Mouse (Mus musculus) midbrain, embryonic 15.5 days (tissue): ENCODE data around the gene AI837181. TPM values are rescaled to one million over a fixed set of nuclear protein-coding genes. Genes with fewer than 3 reads are reported as not detected.
A peak's percentile ranks its signal among the peaks of the same experiment; 100 is the strongest.
"Not testable (repeated sequence)": the region's sequence is repeated elsewhere in the genome, so short reads cannot be mapped to it uniquely, and the experiment has no call there.

Experiments used
- ATAC-seq: fragments of 200-750 bp; cut with Nextera tagmentation; replicated peaks from 2 replicates; pipeline ENCODE4 v1.8.0; 2017; ENCODE audit warnings: moderate TSS enrichment
- H3K27ac ChIP-seq: fragments of 300-500 bp; sonication (generic); 2 replicates; pipeline ENCODE4 v1.5.1; 2015; ENCODE audit warnings: mild to moderate bottlenecking, inconsistent platforms
- H3K27me3 ChIP-seq: fragments of 300-500 bp; sonication (generic); replicated peaks from 2 replicates; pipeline ENCODE4 v1.6.1; 2015; ENCODE audit warnings: inconsistent platforms
- H3K36me3 ChIP-seq: fragments of 300-500 bp; sonication (generic); replicated peaks from 2 replicates; pipeline ENCODE4 v1.6.1; 2015; ENCODE audit warnings: inconsistent platforms
- H3K4me1 ChIP-seq: fragments of 300-500 bp; sonication (generic); 2 replicates; pipeline ENCODE4 v1.6.1; 2015; ENCODE audit warnings: inconsistent platforms
- H3K4me2 ChIP-seq: fragments of 300-500 bp; sonication (generic); 2 replicates; pipeline ENCODE4 v1.6.1; 2015; ENCODE audit warnings: inconsistent platforms, mild to moderate bottlenecking, moderate library complexity
- H3K4me3 ChIP-seq: fragments of 300-500 bp; sonication (generic); 2 replicates; pipeline ENCODE4 v1.5.1; 2015; ENCODE audit warnings: mild to moderate bottlenecking, inconsistent platforms
- H3K9ac ChIP-seq: fragments of 300-500 bp; sonication (generic); 2 replicates; pipeline ENCODE4 v1.6.1; 2015; ENCODE audit warnings: mild to moderate bottlenecking, inconsistent platforms
- H3K9me3 ChIP-seq: fragments of 300-500 bp; sonication (generic); 2 replicates; pipeline ENCODE4 v1.6.1; 2016; ENCODE audit warnings: inconsistent platforms
- WGBS: fragments of 180-500 bp; shearing (Covaris S2); methylation state at CpG from one replicate; pipeline ENCODE4 v1.1.7; 2015; ENCODE audit warnings: mixed read lengths; 5-methylcytosine and 5-hydroxymethylcytosine counted together
- polyA plus RNA-seq: library from polyadenylated mRNA; unstranded; fragments of >200 nt; fragmentation: Nextera tagmentation; extraction: Ambion mirVana; gene quantifications from 2 replicates; pipeline ENCODE4 v1.2.1, GENCODE M21; 2015

AI837181 gene
- polyA plus RNA-seq, 1 experiment from 2014 or later = 71.5 TPM

- 71% methylated on average over 8 of the region's 8 CpGs for WGBS
- Histone ChIP-seq H3K36me3 (no peaks in the 10 kb centered on the region), H3K4me1 (peaks cover 6% of the 10 kb centered on the region), H3K9ac (no peak within 1 kb of the TSS), H3K9me3 (no peaks in the 10 kb centered on the region), H3K27me3 (no peaks in the 10 kb centered on the region), H3K27ac (no peak within 1 kb of the TSS), H3K4me3 (no peak within 1 kb of the TSS), H3K4me2 (no peak within 1 kb of the TSS)
- no peak for ATAC-seq
Measured at GRCm38 (mm10) chr19:5402293-5402692, 22.7 kb upstream of the AI837181 start, which contains the start of gene Tsga10ip. Gene Tsga10ip (minus strand): TSS chr19:5402526.

DNA sequence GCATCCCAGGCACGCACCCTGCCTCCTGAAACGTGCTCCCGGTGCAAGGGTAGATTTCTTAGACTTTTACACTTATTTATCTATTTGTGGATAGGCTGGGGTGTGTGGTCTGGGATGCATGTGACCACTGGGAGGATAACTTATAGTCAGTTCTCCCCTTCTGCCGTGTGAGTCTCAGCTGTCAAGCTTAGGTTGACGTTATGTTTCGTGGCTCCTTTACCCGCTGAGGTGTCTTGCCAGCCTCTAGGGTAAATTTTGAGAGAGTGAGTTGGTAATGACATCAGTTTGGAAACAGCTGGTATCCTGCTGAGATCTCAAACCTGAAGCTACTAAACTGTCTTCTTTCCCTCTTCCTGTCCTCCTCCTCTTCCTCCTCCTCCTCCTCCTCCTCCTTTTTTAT is 19.0 kb upstream of the AI837181 start:
- H3K4me3 ChIP-seq = peak overlapping the region; percentile 38
- peaks cover 17% of the 10 kb centered on the region for H3K4me1 ChIP-seq
- no peaks in the 10 kb centered on the region for H3K9me3 ChIP-seq
- H3K4me2 ChIP-seq = peak overlapping the region; percentile 56
- H3K27me3 ChIP-seq = no peaks in the 10 kb centered on the region
- H3K36me3 ChIP-seq = no peaks in the 10 kb centered on the region
- peak overlapping the region; percentile 21; the same call in 1 of the 2 replicates for H3K9ac ChIP-seq
- WGBS = 21% methylated on average over 7 of the region's 7 CpGs
- H3K27ac ChIP-seq = peak overlapping the region; percentile 62
- no peak for ATAC-seq

- Histone ChIP-seq H3K4me2 (peak overlapping the region; percentile 82), H3K27ac (peak overlapping the region; percentile 88), H3K4me1 (peaks cover 17% of the 10 kb centered on the region), H3K4me3 (peak overlapping the region; percentile 66), H3K9ac (peak overlapping the region; percentile 75)
- H3K36me3 ChIP-seq, H3K9me3 ChIP-seq, H3K27me3 ChIP-seq: not testable (repeated sequence)
- 21% methylated on average over 25 of the region's 25 CpGs for WGBS
- ATAC-seq = peak; percentile 92
Measured at GRCm38 (mm10) chr19:5406531-5407126, 18.3 kb upstream of the AI837181 start.

DNA sequence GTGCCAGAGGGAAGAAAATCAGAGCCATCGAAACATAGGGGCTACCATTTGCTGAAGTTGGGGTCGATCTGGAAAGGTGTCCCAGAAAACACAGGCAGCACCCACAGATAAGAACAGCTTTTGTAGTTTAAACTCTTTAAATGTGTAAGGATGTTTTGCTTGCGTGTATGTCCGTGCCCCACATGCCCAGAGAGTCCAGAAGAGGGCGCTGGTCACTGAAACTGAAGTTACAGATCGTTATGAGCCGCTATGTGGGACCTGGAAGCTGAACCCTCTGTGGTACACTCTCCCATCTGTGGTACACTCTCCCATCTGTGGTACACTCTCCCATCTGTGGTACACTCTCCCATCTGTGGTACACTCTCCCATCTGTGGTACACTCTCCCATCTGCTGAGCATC is 17.8 kb upstream of the AI837181 start:
- peak; percentile 72 for ATAC-seq
- H3K4me3 ChIP-seq = peak overlapping the region; percentile 66
- no peaks in the 10 kb centered on the region for H3K9me3 ChIP-seq
- WGBS = 21% methylated on average over 7 of the region's 7 CpGs
- peak overlapping the region; percentile 75 for H3K9ac ChIP-seq
- no peaks in the 10 kb centered on the region for H3K27me3 ChIP-seq
- H3K27ac ChIP-seq = peak overlapping the region; percentile 88
- H3K4me2 ChIP-seq = peak overlapping the region; percentile 82
- peaks cover 17% of the 10 kb centered on the region for H3K4me1 ChIP-seq
- H3K36me3 ChIP-seq = no peaks in the 10 kb centered on the region

GRCm38 (mm10) chr19:5408057-5409001 is 16.6 kb upstream of the AI837181 start:
- WGBS = 88% methylated on average over 13 of the region's 13 CpGs
- H3K27ac ChIP-seq = no peak overlapping the region
- H3K4me3 ChIP-seq = no peak overlapping the region
- no peaks in the 10 kb centered on the region for H3K36me3 ChIP-seq
- no peaks in the 10 kb centered on the region for H3K9me3 ChIP-seq
- peak overlapping the region; percentile 82; the same call in 1 of the 2 replicates for H3K4me2 ChIP-seq
- H3K9ac ChIP-seq = no peak overlapping the region
- H3K4me1 ChIP-seq = peaks cover 17% of the 10 kb centered on the region
- no peak for ATAC-seq
- H3K27me3 ChIP-seq = no peaks in the 10 kb centered on the region

DNA sequence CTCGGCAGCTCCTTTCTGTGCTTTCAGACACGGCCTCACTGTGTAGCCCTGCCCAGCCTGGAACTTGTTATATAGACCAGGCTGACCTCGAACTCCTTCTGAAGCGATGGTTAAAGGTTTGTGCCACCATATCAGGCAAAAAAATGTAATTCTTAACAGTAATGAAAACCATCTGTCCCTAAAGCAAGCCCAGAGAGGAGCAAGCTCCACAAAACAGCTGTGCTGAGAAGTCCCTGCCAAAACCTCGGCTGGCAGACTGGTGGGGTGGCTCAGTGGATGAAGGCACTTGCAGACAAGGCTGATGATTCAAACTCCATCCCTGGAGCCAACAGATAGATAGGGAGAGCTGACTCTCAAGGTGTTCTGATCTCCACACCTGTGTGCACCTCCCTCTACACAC is 15.9 kb upstream of the AI837181 start:
- H3K27ac ChIP-seq = no peak overlapping the region
- no peak overlapping the region for H3K4me3 ChIP-seq
- no peaks in the 10 kb centered on the region for H3K9me3 ChIP-seq
- no peak overlapping the region for H3K9ac ChIP-seq
- no peaks in the 10 kb centered on the region for H3K36me3 ChIP-seq
- no peak overlapping the region for H3K4me2 ChIP-seq
- WGBS = 79% methylated on average over 5 of the region's 5 CpGs
- no peaks in the 10 kb centered on the region for H3K27me3 ChIP-seq
- peaks cover 17% of the 10 kb centered on the region for H3K4me1 ChIP-seq
- no peak for ATAC-seq

GRCm38 (mm10) chr19:5410641-5411040 is 14.3 kb upstream of the AI837181 start:
- H3K36me3 ChIP-seq = no peaks in the 10 kb centered on the region
- no peaks in the 10 kb centered on the region for H3K9me3 ChIP-seq
- 88% methylated on average over 5 of the region's 5 CpGs for WGBS
- H3K4me1 ChIP-seq = peaks cover 16% of the 10 kb centered on the region
- no peak overlapping the region for H3K27ac ChIP-seq
- no peak overlapping the region for H3K4me2 ChIP-seq
- no peak overlapping the region for H3K9ac ChIP-seq
- ATAC-seq = no peak
- H3K27me3 ChIP-seq = no peaks in the 10 kb centered on the region
- H3K4me3 ChIP-seq = no peak overlapping the region

- H3K4me2 ChIP-seq = no peak overlapping the region
Measured at GRCm38 (mm10) chr19:5411961-5412360, 13.0 kb upstream of the AI837181 start.

DNA sequence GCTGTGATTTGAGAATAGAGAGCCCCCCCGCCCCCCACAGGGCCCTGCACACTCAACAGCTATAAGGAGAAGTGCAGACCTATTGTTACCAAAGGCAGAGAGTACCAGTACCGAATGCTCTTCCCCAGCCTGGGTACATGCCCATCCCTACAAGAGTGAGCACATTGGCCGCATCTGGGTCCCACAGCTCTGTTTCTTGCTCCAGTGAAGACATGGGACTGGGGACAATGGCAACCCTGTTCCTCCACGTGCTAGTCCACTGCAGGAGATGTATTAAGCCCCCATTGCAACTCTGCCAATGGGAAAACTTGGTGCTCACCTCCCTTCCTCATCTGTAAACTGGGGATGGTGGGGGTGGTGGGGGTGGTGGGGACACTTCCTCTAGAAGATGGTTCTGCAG is 11.1 kb upstream of the AI837181 start:
- no peak overlapping the region for H3K4me2 ChIP-seq
- H3K27me3 ChIP-seq = no peaks in the 10 kb centered on the region
- H3K9ac ChIP-seq = no peak overlapping the region
- H3K36me3 ChIP-seq = no peaks in the 10 kb centered on the region
- no peak for ATAC-seq
- no peak overlapping the region for H3K4me3 ChIP-seq
- H3K27ac ChIP-seq = no peak overlapping the region
- 70% methylated on average over 4 of the region's 4 CpGs for WGBS
- H3K9me3 ChIP-seq = no peaks in the 10 kb centered on the region
- no peaks in the 10 kb centered on the region for H3K4me1 ChIP-seq

More at GRCm38 (mm10) chr19:5411961-5412360, 13.0 kb upstream of the AI837181 start:
- Histone ChIP-seq H3K27me3 (no peaks in the 10 kb centered on the region), H3K27ac (no peak overlapping the region), H3K4me3 (no peak overlapping the region), H3K9ac (no peak overlapping the region), H3K9me3 (no peaks in the 10 kb centered on the region), H3K36me3 (no peaks in the 10 kb centered on the region), H3K4me1 (peaks cover 13% of the 10 kb centered on the region)
- 74% methylated on average over 5 of the region's 5 CpGs for WGBS
- no peak for ATAC-seq

DNA sequence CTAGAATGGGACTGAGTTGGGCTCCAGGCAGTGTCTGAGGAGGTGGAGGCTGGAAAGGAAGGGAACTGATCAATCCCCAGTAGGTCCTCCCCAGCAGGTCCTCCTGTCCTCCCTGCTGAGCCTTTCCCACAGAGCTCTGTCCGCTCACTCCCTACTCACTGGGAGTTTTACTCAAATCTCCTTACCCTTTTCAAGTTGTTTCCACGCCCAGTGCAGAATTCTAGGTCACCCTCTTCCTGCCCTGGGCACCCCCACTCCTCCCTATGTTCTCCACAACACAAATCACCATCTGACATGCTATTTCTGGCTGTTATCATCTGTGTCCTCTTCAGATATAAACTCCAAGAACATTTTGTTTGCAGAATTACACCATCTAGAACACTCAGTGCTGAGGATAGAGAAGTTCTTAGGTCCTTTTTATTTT is 10.4 kb upstream of the AI837181 start:
- H3K27me3 ChIP-seq = no peaks in the 10 kb centered on the region
- H3K4me3 ChIP-seq = no peak overlapping the region
- no peak for ATAC-seq
- H3K36me3 ChIP-seq = no peaks in the 10 kb centered on the region
- H3K9ac ChIP-seq = no peak overlapping the region
- no peak overlapping the region for H3K4me2 ChIP-seq
- 69% methylated on average over 2 of the region's 2 CpGs for WGBS
- H3K9me3 ChIP-seq = no peaks in the 10 kb centered on the region
- H3K4me1 ChIP-seq = no peaks in the 10 kb centered on the region
- no peak overlapping the region for H3K27ac ChIP-seq

- H3K9me3 ChIP-seq = no peaks in the 10 kb centered on the region
- H3K4me1 ChIP-seq = peaks cover 21% of the 10 kb centered on the region
- 92% methylated on average over 8 of the region's 8 CpGs for WGBS
- H3K4me3 ChIP-seq = no peak overlapping the region
- no peak overlapping the region for H3K27ac ChIP-seq
- no peak overlapping the region for H3K9ac ChIP-seq
- no peak overlapping the region for H3K4me2 ChIP-seq
- ATAC-seq = no peak
- 0 out of 2 replicates have a peak, but pooled peaks cover 4% of the 10 kb centered on the region for H3K36me3 ChIP-seq
- H3K27me3 ChIP-seq = no peaks in the 10 kb centered on the region
Measured at GRCm38 (mm10) chr19:5418750-5419466, 6.0 kb upstream of the AI837181 start.

- no peaks in the 10 kb centered on the region for H3K9me3 ChIP-seq
- H3K36me3 ChIP-seq = 0 out of 2 replicates have a peak, but pooled peaks cover 4% of the 10 kb centered on the region
- no peak overlapping the region for H3K9ac ChIP-seq
- no peak overlapping the region for H3K27ac ChIP-seq
- H3K4me3 ChIP-seq = no peak overlapping the region
- no peak overlapping the region for H3K4me2 ChIP-seq
- 89% methylated on average over 9 of the region's 9 CpGs for WGBS
- H3K27me3 ChIP-seq = no peaks in the 10 kb centered on the region
- ATAC-seq = no peak
- peaks cover 21% of the 10 kb centered on the region for H3K4me1 ChIP-seq
Measured at GRCm38 (mm10) chr19:5419630-5420029, 5.3 kb upstream of the AI837181 start.
